Mouse (Mus musculus): ENCODE data around the gene Galnt18. TPM values are rescaled to one million over a fixed set of nuclear protein-coding genes. Genes with fewer than 3 reads are reported as not detected.

Galnt18 gene
- polyA plus RNA-seq, 1 experiment: 21.9 TPM

- 72% methylated on average over 10 of the region's 10 CpGs for WGBS
- Histone ChIP-seq H3K27ac (ENCODE audit: insufficient read depth, low read length) (no peak overlapping the region), H3K4me3 (replicated peaks; ENCODE audit: insufficient read depth, low read depth, low read length) (no peak overlapping the region), H3K4me1 (ENCODE audit: control insufficient read depth, insufficient read depth, low read length) (peaks cover 32% of the 10 kb centered on the region), H3K27me3 (ENCODE audit: control insufficient read depth, insufficient read depth, low read length) (no peaks in the 10 kb centered on the region)
- TF ChIP-seq CTCF (IDR thresholded peaks at IDR 0.05; ENCODE audit: borderline replicate concordance, insufficient read depth, low read depth, low read length) (no peak), POLR2A (IDR thresholded peaks at IDR 0.05; ENCODE audit: borderline replicate concordance, insufficient read depth, low read length) (no peak)
- DNase-seq: no peak
Observed at GRCm38 (mm10) chr7:111738456-111739370, 41.1 kb downstream of the Galnt18 start.

- peaks cover 32% of the 10 kb centered on the region for H3K4me1 ChIP-seq (ENCODE audit: control insufficient read depth, insufficient read depth, low read length)
- no peaks in the 10 kb centered on the region for H3K27me3 ChIP-seq (ENCODE audit: control insufficient read depth, insufficient read depth, low read length)
- no peak for DNase-seq
- H3K4me3 ChIP-seq (replicated peaks; ENCODE audit: insufficient read depth, low read depth, low read length): no peak overlapping the region
- H3K27ac ChIP-seq (ENCODE audit: insufficient read depth, low read length): no peak overlapping the region
- WGBS: 82% methylated on average over 7 of the region's 7 CpGs
- TF ChIP-seq POLR2A (IDR thresholded peaks at IDR 0.05; ENCODE audit: borderline replicate concordance, insufficient read depth, low read length) (no peak), CTCF (IDR thresholded peaks at IDR 0.05; ENCODE audit: borderline replicate concordance, insufficient read depth, low read depth, low read length) (no peak)
Observed at GRCm38 (mm10) chr7:111737426-111737825, 42.4 kb downstream of the Galnt18 start.

DNA sequence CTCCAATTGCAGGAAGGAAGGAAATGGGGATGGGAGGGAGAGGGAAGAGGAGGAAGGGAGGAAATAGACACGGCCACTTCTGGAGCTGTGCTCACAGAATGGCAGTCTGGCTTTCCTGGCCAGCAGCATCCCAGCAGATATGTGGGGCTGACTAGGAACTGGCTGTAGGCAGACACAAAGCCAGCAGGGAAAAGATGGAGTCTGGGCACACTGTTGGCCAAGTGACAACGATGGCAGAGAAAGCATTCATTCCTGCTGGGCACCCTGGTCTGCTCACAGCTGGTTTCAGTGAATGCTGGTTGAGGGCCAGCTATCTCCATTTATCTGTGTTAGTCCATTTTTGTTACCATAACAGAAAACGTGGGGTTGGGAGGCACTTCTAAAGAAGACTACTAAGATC is 43.4 kb downstream of the Galnt18 start:
- peaks cover 31% of the 10 kb centered on the region for H3K4me1 ChIP-seq (ENCODE audit: control insufficient read depth, insufficient read depth, low read length)
- TF ChIP-seq CTCF (IDR thresholded peaks at IDR 0.05; ENCODE audit: borderline replicate concordance, insufficient read depth, low read depth, low read length) (no peak), POLR2A (IDR thresholded peaks at IDR 0.05; ENCODE audit: borderline replicate concordance, insufficient read depth, low read length) (no peak)
- peak; percentile 34 to 38 for DNase-seq
- no peak overlapping the region for H3K27ac ChIP-seq (ENCODE audit: insufficient read depth, low read length)
- 4% methylated on average over 3 of the region's 3 CpGs for WGBS
- H3K4me3 ChIP-seq (replicated peaks; ENCODE audit: insufficient read depth, low read depth, low read length): no peak overlapping the region
- H3K27me3 ChIP-seq (ENCODE audit: control insufficient read depth, insufficient read depth, low read length): no peaks in the 10 kb centered on the region

- 83% methylated on average over 8 of the region's 8 CpGs for WGBS
Observed at GRCm38 (mm10) chr7:111730346-111731269, 49.2 kb downstream of the Galnt18 start.

DNA sequence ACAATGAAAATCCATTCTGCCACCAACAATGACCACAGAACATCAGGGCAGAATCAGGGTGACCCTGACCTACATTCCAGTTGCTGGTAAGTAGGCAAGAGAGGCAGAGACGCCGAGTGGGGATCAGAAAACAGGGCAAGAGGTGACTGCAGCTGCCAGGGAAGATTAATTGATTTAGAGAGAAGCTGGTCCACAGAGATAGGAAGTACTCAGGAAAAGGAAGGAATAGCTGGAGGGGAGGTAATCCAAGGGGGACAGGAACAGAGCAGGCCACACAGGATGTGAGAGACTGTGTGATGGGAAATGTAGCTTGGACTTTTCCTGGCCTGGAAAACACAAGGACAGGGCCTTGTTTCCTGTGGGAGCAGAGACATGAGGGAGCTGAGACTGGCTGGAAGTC is 52.8 kb downstream of the Galnt18 start:
- Histone ChIP-seq H3K4me1 (ENCODE audit: control insufficient read depth, insufficient read depth, low read length) (peaks cover 2% of the 10 kb centered on the region; the same call in 1 of the 2 replicates), H3K27ac (ENCODE audit: insufficient read depth, low read length) (no peak overlapping the region), H3K4me3 (replicated peaks; ENCODE audit: insufficient read depth, low read depth, low read length) (no peak overlapping the region), H3K27me3 (ENCODE audit: control insufficient read depth, insufficient read depth, low read length) (no peaks in the 10 kb centered on the region)
- WGBS: 78% methylated on average over 2 of the region's 2 CpGs
- no peak for TF ChIP-seq CTCF (IDR thresholded peaks at IDR 0.05; ENCODE audit: borderline replicate concordance, insufficient read depth, low read depth, low read length)
- peak in 1 of 2 experiments; percentile 18 for DNase-seq

More at GRCm38 (mm10) chr7:111730346-111731269, 49.2 kb downstream of the Galnt18 start:
- no peak for TF ChIP-seq CTCF (IDR thresholded peaks at IDR 0.05; ENCODE audit: borderline replicate concordance, insufficient read depth, low read depth, low read length)
- TF ChIP-seq POLR2A (IDR thresholded peaks at IDR 0.05; ENCODE audit: borderline replicate concordance, insufficient read depth, low read length): no peak
- no peaks in the 10 kb centered on the region for H3K27me3 ChIP-seq (ENCODE audit: control insufficient read depth, insufficient read depth, low read length)
- DNase-seq: peak in 1 of 2 experiments; percentile 21
- H3K4me3 ChIP-seq (replicated peaks; ENCODE audit: insufficient read depth, low read depth, low read length): no peak overlapping the region
- H3K27ac ChIP-seq (ENCODE audit: insufficient read depth, low read length): no peak overlapping the region
- peaks cover 2% of the 10 kb centered on the region for H3K4me1 ChIP-seq (ENCODE audit: control insufficient read depth, insufficient read depth, low read length)

GRCm38 (mm10) chr7:111724730-111725129 is 55.0 kb downstream of the Galnt18 start:
- no peak for DNase-seq
- Histone ChIP-seq H3K27me3 (ENCODE audit: control insufficient read depth, insufficient read depth, low read length) (no peaks in the 10 kb centered on the region), H3K27ac (ENCODE audit: insufficient read depth, low read length) (no peak overlapping the region), H3K4me3 (replicated peaks; ENCODE audit: insufficient read depth, low read depth, low read length) (no peak overlapping the region), H3K4me1 (ENCODE audit: control insufficient read depth, insufficient read depth, low read length) (no peaks in the 10 kb centered on the region; the same call in 1 of the 2 replicates)
- WGBS: 78% methylated on average over 7 of the region's 7 CpGs
- no peak for TF ChIP-seq CTCF (IDR thresholded peaks at IDR 0.05; ENCODE audit: borderline replicate concordance, insufficient read depth, low read depth, low read length)
- no peak for TF ChIP-seq POLR2A (IDR thresholded peaks at IDR 0.05; ENCODE audit: borderline replicate concordance, insufficient read depth, low read length)

- no peak for TF ChIP-seq POLR2A (IDR thresholded peaks at IDR 0.05; ENCODE audit: borderline replicate concordance, insufficient read depth, low read length)
- no peak for TF ChIP-seq CTCF (IDR thresholded peaks at IDR 0.05; ENCODE audit: borderline replicate concordance, insufficient read depth, low read depth, low read length)
- 93% methylated on average over 4 of the region's 4 CpGs for WGBS
- Histone ChIP-seq H3K4me3 (replicated peaks; ENCODE audit: insufficient read depth, low read depth, low read length) (no peak overlapping the region), H3K27ac (ENCODE audit: insufficient read depth, low read length) (no peak overlapping the region), H3K4me1 (ENCODE audit: control insufficient read depth, insufficient read depth, low read length) (no peaks in the 10 kb centered on the region; the same call in 1 of the 2 replicates), H3K27me3 (ENCODE audit: control insufficient read depth, insufficient read depth, low read length) (no peaks in the 10 kb centered on the region)
- DNase-seq: no peak
Observed at GRCm38 (mm10) chr7:111724004-111724403, 55.8 kb downstream of the Galnt18 start.
